In genomic region chr16:49854931-49855835, GRCm38 (mm10) we compare ENCODE assay signal across 8 mouse cellular contexts. TPM values are rescaled to one million over a fixed set of nuclear protein-coding genes. Genes with fewer than 3 reads are reported as not detected.
DNase-seq lines count a peak whose midpoint lies in the region; ATAC-seq and TF ChIP-seq lines count a peak whose summit lies in the region.

No protein-coding gene starts in this region.

- H3K36me3 ChIP-seq in heart, embryonic 10.5 days, result no peaks in the 10 kb centered on the region
- peaks cover 5% of the 10 kb centered on the region; the same call in 1 of the 2 replicates for H3K36me3 ChIP-seq in kidney, embryonic 15.5 days

- peaks cover 6% of the 10 kb centered on the region; the same call in 1 of the 2 replicates for H3K4me1 ChIP-seq in bone marrow, adult 2 months (ENCODE audit: control insufficient read depth, insufficient read depth, low read length)
- peaks cover 19% of the 10 kb centered on the region for H3K4me1 ChIP-seq in heart, embryonic 10.5 days
- H3K4me1 ChIP-seq in kidney, embryonic 15.5 days, result peaks cover 28% of the 10 kb centered on the region

- H3K4me3 ChIP-seq in bone marrow, adult 2 months (replicated peaks; ENCODE audit: control insufficient read depth, low read depth, low read length), result peak overlapping the region; percentile 86
- H3K4me3 ChIP-seq in heart, embryonic 10.5 days, result peak overlapping the region; percentile 87
- H3K4me3 ChIP-seq in kidney, embryonic 15.5 days (replicated peaks), result peak overlapping the region; percentile 94

- H3K9ac ChIP-seq in kidney, embryonic 15.5 days, result peak overlapping the region; percentile 92

- under 1% methylated on average over 74 of the region's 74 CpGs for WGBS in bone marrow, adult 2 months
- WGBS in heart, embryonic 10.5 days, result under 1% methylated on average over 74 of the region's 74 CpGs
- 2% methylated on average over 66 of the region's 74 CpGs for WGBS in kidney, embryonic 15.5 days

- no peaks in the 10 kb centered on the region for H3K9me3 ChIP-seq in heart, embryonic 10.5 days
- H3K9me3 ChIP-seq in kidney, embryonic 15.5 days (replicated peaks), result no peaks in the 10 kb centered on the region

- TF ChIP-seq CTCF in bone marrow, adult 2 months (IDR thresholded peaks at IDR 0.05; ENCODE audit: control insufficient read depth, insufficient read depth, low read length), result peak; percentile 34; the same call in 1 of the 2 replicates

- peak; percentile 53 for ATAC-seq in erythroblast, adult 5-6 weeks (replicated peaks; ENCODE audit: low FRiP score, poor library complexity, severe bottlenecking)
- peak; percentile 98 for ATAC-seq in kidney, embryonic 15.5 days (replicated peaks; ENCODE audit: low FRiP score)
- peak; percentile 65 for ATAC-seq in monocyte, adult 5-6 weeks (replicated peaks; ENCODE audit: insufficient number of reproducible peaks, low FRiP score, low TSS enrichment, poor library complexity, severe bottlenecking)

- DNase-seq in 416B (ENCODE audit: low read depth) (peak; percentile 93), liver (peak; percentile 95)
- DNase-seq in heart, embryonic 10.5 days (ENCODE audit: low spot score), result peak; percentile 94
- DNase-seq in spleen, postnatal 4 days (ENCODE audit: low spot score in 2 of 2), result peak; percentile 94 to 98

- TF ChIP-seq POLR2A in bone marrow, adult 2 months (IDR thresholded peaks at IDR 0.05; ENCODE audit: borderline replicate concordance, control insufficient read depth, low read depth, low read length), result peak; percentile 99

- H3K27ac ChIP-seq in bone marrow, adult 2 months (ENCODE audit: control insufficient read depth, insufficient read depth, low read depth, low read length, poor library complexity), result peak overlapping the region; percentile 100
- H3K27ac ChIP-seq in heart, embryonic 10.5 days, result peak overlapping the region; percentile 96
- peak overlapping the region; percentile 99 for H3K27ac ChIP-seq in kidney, embryonic 15.5 days

- no peaks in the 10 kb centered on the region for H3K27me3 ChIP-seq in heart, embryonic 10.5 days (ENCODE audit: insufficient read depth, poor library complexity, severe bottlenecking)
- no peaks in the 10 kb centered on the region for H3K27me3 ChIP-seq in kidney, embryonic 15.5 days

- H3K4me2 ChIP-seq in kidney, embryonic 15.5 days, result peak overlapping the region; percentile 77

RNA-seq across cellular contexts. Expression of gene Cd47, which starts 54.9 kb away (rescaled TPM):
- polyA plus RNA-seq in bone marrow, adult 2 months (2011; ENCODE audit: insufficient read depth, insufficient read length, low replicate concordance, missing spikeins), result 159 and 163 TPM in 2 replicates
- 738 and 836 TPM in 2 replicates for total RNA-seq in erythroblast, adult 5-6 weeks (2015; ENCODE audit: low replicate concordance)
- total RNA-seq in erythroblast, adult 5-6 weeks (2017; ENCODE audit: low replicate concordance), result 851 and 940 TPM in 2 replicates
- polyA plus RNA-seq in heart, embryonic 10.5 days (2016; fragmentation: Nextera tagmentation; extraction: Ambion mirVana), result 49.0 and 50.3 TPM in 2 replicates
- polyA plus RNA-seq in kidney, embryonic 15.5 days (2015; fragmentation: Nextera tagmentation; extraction: Ambion mirVana), result 78.3 and 84.1 TPM in 2 replicates
- total RNA-seq in monocyte, adult 5-6 weeks (2017), result 293 to 337 TPM (median 305 TPM) in 3 replicates

Comparison
In these comparisons a context has a peak if more than half of its experiments do, and no peak if none do; other contexts are left out.
1. Peak in every context shown above with its lines: DNase-seq, ATAC-seq, H3K4me3 ChIP-seq and H3K27ac ChIP-seq.